Mouse (Mus musculus): Measurements from ENCODE around the gene Gucy2c.
A peak's percentile ranks its signal among the peaks of the same experiment; 100 is the strongest.

- TF ChIP-seq CTCF (IDR thresholded peaks at IDR 0.05; ENCODE audit: borderline replicate concordance, extremely low read depth, insufficient read depth, insufficient read length) (peak; percentile 85), POLR2A (IDR thresholded peaks at IDR 0.05; ENCODE audit: borderline replicate concordance, extremely low read depth, insufficient read depth, insufficient read length, poor library complexity, severe bottlenecking) (no peak)
Measured at GRCm38 (mm10) chr6:136721925-136722324, 59.6 kb downstream of the Gucy2c start.

Data from brain, embryonic 14.5 days (tissue).